Mouse (Mus musculus): ENCODE measurements around the gene Bbs9. TPM values are rescaled to one million over a fixed set of nuclear protein-coding genes. Genes with fewer than 3 reads are reported as not detected.

Gene Bbs9
- 14.9 and 18.7 TPM in 2 replicates for polyA plus RNA-seq (2015; fragmentation: Nextera tagmentation; extraction: Ambion mirVana)

DNA sequence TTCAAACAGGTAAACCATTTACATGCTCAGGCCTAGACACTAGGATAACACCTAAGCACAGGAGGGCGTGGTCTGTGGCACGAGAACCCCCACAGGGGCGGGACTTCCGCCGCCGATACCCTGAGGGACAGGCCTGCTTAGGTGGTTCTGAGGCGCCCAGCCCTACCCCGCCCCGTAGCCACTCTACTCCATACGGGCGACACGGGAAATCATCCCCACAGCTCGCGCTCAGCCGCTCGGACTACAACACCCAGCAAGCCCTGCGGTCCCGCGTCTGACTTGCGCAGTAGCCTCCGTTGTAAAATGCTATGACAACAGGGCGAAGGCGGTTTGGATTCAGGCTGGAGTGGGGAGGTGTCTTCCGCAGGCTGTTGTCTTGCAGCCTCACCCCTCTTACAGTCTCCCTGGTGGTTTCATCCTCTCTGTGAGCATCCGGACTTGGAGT lies at the start of gene Bbs9:
Gene Bbs9 (plus strand): TSS at position 292 of the 445 bp plus-strand sequence.
- Histone ChIP-seq H3K4me2 (peak within 1 kb of the TSS; percentile 90), H3K4me3 (peak within 1 kb of the TSS; percentile 70), H3K27me3 (no peaks in the 10 kb centered on the region), H3K27ac (replicated peaks) (peak within 1 kb of the TSS; percentile 62), H3K9me3 (no peaks in the 10 kb centered on the region), H3K9ac (peak within 1 kb of the TSS; percentile 78), H3K36me3 (no peaks in the 10 kb centered on the region), H3K4me1 (replicated peaks) (peaks cover 20% of the 10 kb centered on the region)
- peak; percentile 99 for ATAC-seq (ENCODE audit: low read depth)
- under 1% methylated on average over 25 of the region's 25 CpGs for WGBS

DNA sequence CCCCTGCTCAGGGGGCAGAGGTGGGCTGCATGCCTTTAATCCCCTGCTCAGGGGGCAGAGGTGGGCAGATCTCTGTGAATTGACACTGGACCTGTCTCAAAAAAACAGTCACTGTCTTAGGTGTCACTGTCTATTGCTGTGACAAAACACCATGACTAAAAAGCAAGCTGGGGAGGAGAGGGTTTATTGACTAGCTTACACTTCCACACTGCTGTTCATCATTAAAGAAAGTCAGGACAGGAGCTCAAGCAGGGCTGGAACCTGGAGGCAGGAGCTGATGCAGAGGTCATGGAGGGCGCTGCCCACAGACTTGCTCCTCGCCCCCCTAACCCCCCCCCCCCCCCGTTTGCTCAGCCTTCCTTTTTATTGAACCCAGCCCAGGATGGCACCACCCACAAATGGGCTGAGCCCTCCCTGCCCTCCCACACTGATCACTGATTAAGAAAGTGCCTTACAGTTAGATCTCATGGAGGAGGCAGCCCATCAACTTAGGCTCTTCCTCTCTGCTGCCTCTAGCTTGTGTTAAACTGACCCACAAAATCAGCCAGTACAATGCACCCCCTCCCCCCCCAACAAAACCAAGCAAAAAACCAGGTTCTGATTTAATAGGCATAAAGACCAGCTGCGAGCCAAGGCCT lies 47.4 kb upstream of the Bbs9 start:
- WGBS = 21% methylated on average over 2 of the region's 4 CpGs
- H3K9me3 ChIP-seq = no peaks in the 10 kb centered on the region
- H3K27ac ChIP-seq (replicated peaks) = no peak overlapping the region
- no peak overlapping the region for H3K4me3 ChIP-seq
- 0 out of 2 replicates have a peak, but pooled peaks cover 3% of the 10 kb centered on the region for H3K4me1 ChIP-seq (replicated peaks)
- H3K4me2 ChIP-seq = no peak overlapping the region
- H3K27me3 ChIP-seq = no peaks in the 10 kb centered on the region
- no peak overlapping the region for H3K9ac ChIP-seq
- ATAC-seq (ENCODE audit: low read depth) = no peak
- no peaks in the 10 kb centered on the region for H3K36me3 ChIP-seq

DNA sequence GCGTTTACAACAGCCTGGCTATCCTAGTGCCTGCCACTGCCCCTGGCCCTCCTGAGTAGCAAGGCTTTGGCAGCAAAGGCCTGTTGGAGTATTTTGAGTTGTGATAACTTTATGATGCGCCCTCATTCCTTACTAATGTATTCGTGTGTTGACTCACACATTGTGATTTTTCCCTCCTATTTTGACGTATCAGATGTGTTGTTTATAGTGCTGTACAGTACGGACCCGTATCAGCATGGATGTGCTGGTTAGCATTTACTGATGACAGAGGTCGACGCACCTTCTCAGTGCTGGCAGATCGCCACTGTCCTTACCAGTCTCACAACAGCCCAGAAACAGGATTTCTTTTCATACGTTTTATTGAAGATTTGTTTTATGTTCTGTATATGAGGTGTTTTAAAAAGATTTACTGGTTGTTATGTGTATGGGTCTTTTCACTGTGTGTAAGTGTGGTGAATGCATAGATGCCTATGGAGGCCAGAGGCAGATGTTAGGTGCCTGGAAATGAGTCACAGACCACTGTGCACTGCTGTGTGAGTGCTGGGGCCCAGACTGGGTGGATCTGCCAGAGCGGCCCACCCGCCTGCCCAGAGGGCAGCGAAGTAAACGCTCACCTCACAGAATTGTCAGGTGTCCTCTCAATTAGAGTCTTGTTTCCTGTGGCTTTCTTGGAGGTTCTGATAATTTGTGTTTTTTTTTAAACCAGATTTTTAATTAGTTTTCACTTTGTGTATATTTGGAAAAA lies 46.7 kb upstream of the Bbs9 start:
- WGBS = 82% methylated on average over 14 of the region's 14 CpGs
- Histone ChIP-seq H3K4me2 (no peak overlapping the region), H3K9me3 (no peaks in the 10 kb centered on the region), H3K9ac (no peak overlapping the region), H3K27ac (replicated peaks) (no peak overlapping the region), H3K36me3 (no peaks in the 10 kb centered on the region), H3K4me3 (no peak overlapping the region), H3K4me1 (replicated peaks) (0 out of 2 replicates have a peak, but pooled peaks cover 3% of the 10 kb centered on the region), H3K27me3 (no peaks in the 10 kb centered on the region)
- ATAC-seq (ENCODE audit: low read depth) = no peak

DNA sequence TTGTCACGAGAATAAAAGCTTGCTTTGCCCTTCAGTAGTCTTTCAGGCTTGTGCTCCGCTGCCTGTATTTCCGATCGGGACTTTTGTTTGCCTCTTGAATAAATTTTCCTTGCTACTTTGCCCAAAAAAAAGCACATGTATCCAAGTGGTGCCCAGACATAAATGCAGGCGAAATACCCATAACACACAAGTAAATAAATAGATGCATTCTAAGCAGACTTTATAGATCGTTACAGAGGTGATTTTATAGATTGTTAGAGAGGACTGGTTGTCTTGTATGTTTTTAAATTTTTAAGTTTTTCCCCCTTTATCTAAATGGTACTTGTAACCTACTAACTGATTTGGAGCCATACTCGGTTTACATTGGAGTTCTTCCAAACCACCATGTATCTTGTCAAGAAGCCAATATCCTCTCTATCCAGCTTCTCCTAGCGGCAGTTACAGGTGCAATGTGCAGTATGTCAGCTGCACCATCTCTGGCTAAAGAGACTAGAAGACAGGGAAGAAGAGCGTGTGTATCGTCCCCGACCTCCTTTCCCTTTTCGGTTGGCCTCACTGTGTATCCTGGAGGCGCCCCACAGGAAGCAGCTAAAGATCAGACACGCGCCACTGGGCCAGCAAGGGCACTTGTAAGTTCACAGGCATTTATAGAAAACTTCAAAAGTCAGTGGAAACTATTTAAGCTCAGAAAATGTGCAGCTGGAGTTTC lies 45.8 kb upstream of the Bbs9 start:
- no peak overlapping the region for H3K9ac ChIP-seq
- no peak for ATAC-seq (ENCODE audit: low read depth)
- H3K4me2 ChIP-seq = no peak overlapping the region
- 73% methylated on average over 15 of the region's 15 CpGs for WGBS
- no peak overlapping the region for H3K27ac ChIP-seq (replicated peaks)
- no peak overlapping the region for H3K4me3 ChIP-seq
- no peaks in the 10 kb centered on the region for H3K36me3 ChIP-seq
- 0 out of 2 replicates have a peak, but pooled peaks cover 3% of the 10 kb centered on the region for H3K4me1 ChIP-seq (replicated peaks)
- H3K27me3 ChIP-seq = no peaks in the 10 kb centered on the region
- H3K9me3 ChIP-seq = no peaks in the 10 kb centered on the region

DNA sequence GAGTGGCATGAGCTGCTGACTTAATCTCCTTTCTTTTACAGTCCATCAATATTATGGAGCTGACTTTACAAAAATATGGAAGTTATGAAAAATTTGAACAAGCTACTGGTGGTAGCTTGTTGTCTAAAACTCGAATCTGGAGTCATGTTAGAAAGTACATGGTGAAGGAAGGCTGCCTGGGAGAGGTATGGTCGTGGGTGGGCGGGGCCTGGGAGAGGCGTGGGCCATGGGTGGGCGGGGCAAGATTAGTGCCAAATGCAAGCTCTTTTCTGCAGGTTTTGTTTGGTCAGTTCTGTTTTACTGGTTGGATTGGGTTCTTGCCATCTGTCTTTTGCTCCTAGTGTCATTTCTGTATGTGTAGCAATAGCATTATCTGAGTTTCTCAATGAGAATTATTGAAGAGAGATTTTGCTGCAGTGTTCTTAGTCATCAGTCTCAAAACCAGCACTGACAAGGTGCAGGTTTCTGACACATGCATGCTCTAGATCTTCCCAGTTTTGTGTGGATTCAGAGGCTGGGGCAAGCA lies 45.1 kb upstream of the Bbs9 start:
- ATAC-seq (ENCODE audit: low read depth) = no peak

DNA sequence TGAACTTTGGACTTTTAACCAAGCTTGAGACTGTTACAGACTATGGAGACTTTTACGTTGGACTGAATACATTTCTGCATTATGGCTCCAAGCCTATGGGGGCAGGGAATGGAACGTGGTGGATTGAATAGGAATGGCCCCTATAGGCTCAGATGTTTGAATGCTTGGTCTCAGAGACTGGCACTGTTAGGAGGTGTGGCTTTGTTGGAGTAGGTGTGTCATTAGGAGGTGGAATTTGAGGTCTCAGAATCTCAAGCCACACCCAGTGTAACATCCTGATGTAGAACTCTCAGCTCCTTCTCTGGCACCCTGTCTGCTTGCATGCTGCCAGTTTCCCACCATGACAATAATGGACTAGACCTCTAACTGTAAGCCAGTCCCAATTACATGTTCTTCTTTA lies 42.3 kb upstream of the Bbs9 start:
- Histone ChIP-seq H3K4me3 (no peak overlapping the region), H3K4me2 (no peak overlapping the region), H3K27me3 (no peaks in the 10 kb centered on the region), H3K9ac (no peak overlapping the region), H3K4me1 (replicated peaks) (0 out of 2 replicates have a peak, but pooled peaks cover 3% of the 10 kb centered on the region), H3K36me3 (no peaks in the 10 kb centered on the region), H3K27ac (replicated peaks) (no peak overlapping the region), H3K9me3 (no peaks in the 10 kb centered on the region)
- no peak for ATAC-seq (ENCODE audit: low read depth)
- WGBS = 86% methylated on average over 2 of the region's 2 CpGs

More for the DNA sequence above, 45.1 kb upstream of the Bbs9 start:
- no peak overlapping the region for H3K9ac ChIP-seq
- H3K27ac ChIP-seq (replicated peaks) = no peak overlapping the region
- no peaks in the 10 kb centered on the region for H3K9me3 ChIP-seq
- H3K4me3 ChIP-seq = no peak overlapping the region
- H3K4me2 ChIP-seq = no peak overlapping the region
- WGBS = 32% methylated on average over 5 of the region's 5 CpGs
- H3K27me3 ChIP-seq = no peaks in the 10 kb centered on the region
- H3K4me1 ChIP-seq (replicated peaks) = 0 out of 2 replicates have a peak, but pooled peaks cover 3% of the 10 kb centered on the region
- no peaks in the 10 kb centered on the region for H3K36me3 ChIP-seq

DNA sequence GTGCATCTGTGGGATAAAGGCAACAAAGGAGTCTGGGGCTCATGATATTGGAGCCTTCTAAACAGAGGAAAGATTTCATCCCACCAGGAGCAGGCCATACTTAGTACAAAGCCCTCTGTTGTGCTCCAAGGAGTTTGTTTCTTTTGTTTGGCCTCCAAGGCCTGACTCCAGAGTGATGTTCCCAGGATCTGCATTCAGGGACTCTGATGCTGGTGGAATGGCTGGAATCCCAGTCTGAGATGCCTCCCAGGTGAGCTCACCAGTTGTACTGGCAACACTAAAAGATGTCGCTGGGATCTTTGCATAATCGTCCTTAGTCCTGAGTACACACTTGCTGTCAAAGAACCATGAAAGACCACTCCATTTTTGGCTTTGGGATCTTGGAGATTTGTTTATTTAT lies 41.4 kb upstream of the Bbs9 start:
- H3K4me1 ChIP-seq (replicated peaks) = 0 out of 2 replicates have a peak, but pooled peaks cover 3% of the 10 kb centered on the region
- H3K36me3 ChIP-seq = no peaks in the 10 kb centered on the region
- H3K9me3 ChIP-seq = no peaks in the 10 kb centered on the region
- 96% methylated on average over 2 of the region's 2 CpGs for WGBS
- no peaks in the 10 kb centered on the region for H3K27me3 ChIP-seq
- H3K4me2 ChIP-seq = no peak overlapping the region
- ATAC-seq (ENCODE audit: low read depth) = no peak
- H3K4me3 ChIP-seq = no peak overlapping the region
- no peak overlapping the region for H3K27ac ChIP-seq (replicated peaks)
- H3K9ac ChIP-seq = no peak overlapping the region

DNA sequence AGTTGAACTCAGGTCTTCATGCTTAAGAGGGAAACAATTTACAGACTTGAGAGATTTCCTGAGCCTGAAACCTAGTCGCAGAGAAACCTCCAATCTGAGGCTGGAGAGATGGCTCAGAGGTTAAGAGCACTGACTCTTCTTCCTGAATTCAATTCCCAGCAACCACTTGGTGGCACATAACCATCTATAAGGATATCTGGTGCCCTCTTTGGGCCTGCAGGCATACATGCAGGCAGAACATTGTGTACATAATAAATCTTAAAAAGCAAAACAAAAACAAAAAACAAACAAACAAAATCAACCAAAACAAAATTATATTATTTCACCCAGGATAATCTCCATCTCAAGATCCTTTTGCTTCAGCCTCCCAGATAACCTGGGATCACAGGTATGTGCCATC lies 36.7 kb upstream of the Bbs9 start:
- Histone ChIP-seq H3K4me1 (replicated peaks) (no peaks in the 10 kb centered on the region), H3K27ac (replicated peaks) (no peak overlapping the region), H3K4me3 (no peak overlapping the region), H3K9ac (no peak overlapping the region), H3K9me3 (no peaks in the 10 kb centered on the region), H3K36me3 (peaks cover 9% of the 10 kb centered on the region; the same call in 1 of the 2 replicates), H3K4me2 (no peak overlapping the region), H3K27me3 (no peaks in the 10 kb centered on the region)
- ATAC-seq (ENCODE audit: low read depth) = no peak
- WGBS = 62% methylated on average over 1 of the region's 1 CpGs

DNA sequence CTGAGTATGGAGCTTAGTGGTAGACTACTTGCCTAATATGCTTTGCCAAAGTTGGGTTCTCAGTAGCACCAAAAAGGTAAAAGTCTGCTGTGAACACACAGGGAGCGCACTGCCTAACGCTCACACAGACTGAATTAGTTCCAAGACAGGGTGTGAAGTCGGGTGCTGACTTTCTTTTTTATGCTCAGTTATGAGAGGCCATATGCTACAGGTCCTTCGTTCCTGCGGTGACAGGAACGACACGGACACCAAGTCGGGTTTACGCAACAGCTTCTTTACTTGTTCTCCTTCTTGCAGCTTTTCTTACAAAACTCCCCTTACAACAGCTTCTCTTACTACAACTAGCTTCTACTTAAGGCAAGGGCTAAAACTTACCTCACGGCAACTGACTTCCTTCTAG lies 32.4 kb upstream of the Bbs9 start:
- Histone ChIP-seq H3K4me2 (no peak overlapping the region), H3K36me3 (peaks cover 30% of the 10 kb centered on the region), H3K4me1 (replicated peaks) (no peaks in the 10 kb centered on the region), H3K4me3 (no peak overlapping the region), H3K27me3 (no peaks in the 10 kb centered on the region), H3K27ac (replicated peaks) (no peak overlapping the region), H3K9ac (no peak overlapping the region), H3K9me3 (no peaks in the 10 kb centered on the region)
- no peak for ATAC-seq (ENCODE audit: low read depth)
- 90% methylated on average over 10 of the region's 10 CpGs for WGBS

DNA sequence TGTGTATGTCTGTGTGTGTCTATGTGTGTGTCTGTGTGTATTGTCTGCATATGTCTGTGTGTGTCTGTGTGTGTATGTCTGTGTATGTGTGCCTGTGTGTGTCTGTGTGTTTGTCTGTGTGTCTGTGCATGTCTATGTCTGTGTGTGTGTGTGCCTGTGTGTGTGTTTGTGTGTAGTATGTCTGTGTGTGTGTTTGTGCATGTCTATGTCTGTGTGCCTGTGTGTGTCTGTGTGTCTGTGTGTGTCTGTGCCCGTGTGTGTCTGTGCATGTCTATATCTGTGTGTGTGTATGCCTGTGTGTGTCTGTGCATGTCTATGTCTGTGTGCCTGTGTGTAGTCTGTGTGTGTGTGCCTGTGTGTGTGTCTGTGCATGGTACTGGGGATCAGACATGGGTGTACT lies 30.4 kb upstream of the Bbs9 start:
- no peak for ATAC-seq (ENCODE audit: low read depth)
- no peak overlapping the region for H3K27ac ChIP-seq (replicated peaks)
- H3K4me3 ChIP-seq = no peak overlapping the region
- H3K36me3 ChIP-seq = peaks cover 49% of the 10 kb centered on the region
- H3K9ac ChIP-seq = no peak overlapping the region
- WGBS = 87% methylated on average over 1 of the region's 1 CpGs
- H3K4me1 ChIP-seq (replicated peaks) = no peaks in the 10 kb centered on the region
- H3K9me3 ChIP-seq = no peaks in the 10 kb centered on the region
- no peak overlapping the region for H3K4me2 ChIP-seq
- H3K27me3 ChIP-seq = no peaks in the 10 kb centered on the region

DNA sequence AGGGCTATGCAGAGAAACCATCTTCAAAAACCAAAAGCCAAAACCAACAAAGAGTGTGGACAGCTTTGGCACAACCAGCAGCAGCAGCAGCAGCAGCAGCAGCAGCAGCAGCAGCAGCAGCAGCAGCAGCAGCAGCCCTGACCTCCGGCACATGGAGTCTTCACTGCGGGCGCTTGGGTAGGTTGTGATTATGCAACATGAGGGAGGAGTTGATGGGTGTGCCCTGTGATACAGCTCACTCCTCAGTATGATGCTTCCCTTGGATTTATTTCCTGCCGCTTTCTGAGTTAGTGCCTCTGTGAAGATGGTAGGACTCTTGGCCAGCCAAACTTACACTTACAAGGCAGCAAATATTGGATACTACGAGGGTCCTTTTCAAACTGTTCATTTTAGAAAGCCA lies 28.3 kb upstream of the Bbs9 start:
- Histone ChIP-seq H3K27ac (replicated peaks) (no peak overlapping the region), H3K4me1 (replicated peaks) (no peaks in the 10 kb centered on the region), H3K4me2 (no peak overlapping the region), H3K36me3 (peaks cover 62% of the 10 kb centered on the region), H3K27me3 (no peaks in the 10 kb centered on the region), H3K4me3 (no peak overlapping the region), H3K9ac (no peak overlapping the region), H3K9me3 (no peaks in the 10 kb centered on the region)
- ATAC-seq (ENCODE audit: low read depth) = no peak
- 91% methylated on average over 5 of the region's 5 CpGs for WGBS

DNA sequence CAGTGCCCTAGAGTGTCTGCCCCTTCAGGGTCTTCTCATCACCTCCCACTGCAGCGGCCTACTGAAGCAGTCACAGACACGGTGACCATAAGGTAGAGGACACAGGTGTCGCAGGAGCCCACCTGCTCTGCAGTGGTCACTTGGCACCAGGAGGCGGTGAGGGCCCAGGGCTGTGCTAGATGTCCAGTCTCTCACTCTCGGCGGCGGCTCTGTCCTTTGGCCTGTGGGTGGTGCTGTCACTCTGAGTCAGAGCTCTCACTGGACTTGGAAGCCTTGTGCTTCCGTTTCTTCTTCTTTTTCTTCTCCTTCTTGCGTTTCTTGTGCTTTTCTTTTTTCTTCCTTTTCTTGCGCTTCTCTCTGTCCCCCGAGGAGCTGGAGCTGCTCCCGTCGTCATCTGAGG lies 27.1 kb upstream of the Bbs9 start:
- no peaks in the 10 kb centered on the region for H3K4me1 ChIP-seq (replicated peaks)
- H3K4me2 ChIP-seq = no peak overlapping the region
- peaks cover 74% of the 10 kb centered on the region for H3K36me3 ChIP-seq
- no peaks in the 10 kb centered on the region for H3K9me3 ChIP-seq
- 88% methylated on average over 13 of the region's 13 CpGs for WGBS
- no peak overlapping the region for H3K9ac ChIP-seq
- no peak for ATAC-seq (ENCODE audit: low read depth)
- H3K4me3 ChIP-seq = no peak overlapping the region
- H3K27me3 ChIP-seq = no peaks in the 10 kb centered on the region
- H3K27ac ChIP-seq (replicated peaks) = no peak overlapping the region
